Mouse (Mus musculus) liver, embryonic 14.5 days (tissue): ENCODE measurements around the gene Apba2. TPM values are rescaled to one million over a fixed set of nuclear protein-coding genes. Genes with fewer than 3 reads are reported as not detected.

Experiments used
- ATAC-seq: fragments of 200-750 bp; cut with Nextera tagmentation; 2 replicates; pipeline ENCODE4 v1.8.0; 2017; ENCODE audit warnings: moderate number of reproducible peaks, mild to moderate bottlenecking, moderate library complexity; ENCODE audit not compliant: insufficient read depth
- DNase-seq, 3 experiments: peaks; one replicate each; pipeline ENCODE4 v3.0.0-alpha.2; 2012 to 2013; ENCODE audit warnings: low read depth in 3 of 3, low spot score in 3 of 3
- H3K27ac ChIP-seq: fragments of 300-500 bp; sonication (generic); 2 replicates; pipeline ENCODE4 v1.5.1; 2014; ENCODE audit warnings: moderate library complexity, mild to moderate bottlenecking, control low read depth, inconsistent platforms
- H3K27me3 ChIP-seq: fragments of 300-500 bp; sonication (generic); 2 replicates; pipeline ENCODE4 v1.6.1; 2014; ENCODE audit warnings: mild to moderate bottlenecking, low read length, moderate library complexity; ENCODE audit not compliant: control insufficient read depth, insufficient read depth
- H3K36me3 ChIP-seq: fragments of 300-500 bp; sonication (generic); replicated peaks from 2 replicates; pipeline ENCODE4 v1.6.1; 2014; ENCODE audit warnings: low read depth; ENCODE audit not compliant: control insufficient read depth, insufficient read depth
- H3K4me1 ChIP-seq, 2 experiments: fragments of 200-500 bp in 1 of 2; fragments of 300-500 bp in 1 of 2; sonication (generic) in 1 of 2; replicated peaks; 2 replicates each; pipeline ENCODE4 v1.6.1; 2012 to 2014; ENCODE audit warnings: antibody characterized with exemption in 1 of 2, inconsistent platforms in 1 of 2, low read length in 1 of 2; ENCODE audit not compliant: control insufficient read depth in 2 of 2, insufficient read depth in 2 of 2
- H3K4me2 ChIP-seq: fragments of 300-500 bp; sonication (generic); 2 replicates; pipeline ENCODE4 v1.6.1; 2014; ENCODE audit warnings: low read depth, mild to moderate bottlenecking, control low read depth, moderate library complexity
- H3K4me3 ChIP-seq, 2 experiments: fragments of 200-500 bp in 1 of 2; fragments of 300-500 bp in 1 of 2; sonication (generic) in 1 of 2; 2 replicates each; pipeline ENCODE4 v1.5.1; 2012 to 2014; ENCODE audit warnings: low read depth in 2 of 2, low read length in 2 of 2, mild to moderate bottlenecking in 2 of 2, control low read depth in 1 of 2, inconsistent platforms in 1 of 2, moderate library complexity in 1 of 2; ENCODE audit not compliant: insufficient read depth in 1 of 2
- H3K9ac ChIP-seq: fragments of 300-500 bp; sonication (generic); replicated peaks from 2 replicates; pipeline ENCODE4 v1.6.1; 2014; ENCODE audit warnings: mild to moderate bottlenecking, control low read depth, moderate library complexity
- H3K9me3 ChIP-seq: fragments of 300-500 bp; sonication (generic); 2 replicates; pipeline ENCODE4 v1.6.1; 2016; ENCODE audit warnings: low read length, mixed read lengths; ENCODE audit not compliant: control insufficient read depth
- CTCF ChIP-seq: IDR thresholded peaks from 2 replicates; pipeline ENCODE4 v1.5.1; 2016; ENCODE audit warnings: antibody characterized with exemption, low read depth, control low read depth
- EP300 ChIP-seq: IDR thresholded peaks from 2 replicates; pipeline ENCODE4 v1.6.1; 2016; ENCODE audit warnings: antibody characterized with exemption, low read depth
- WGBS: fragments of 180-500 bp; shearing (Covaris S2); extraction: QIAGEN DNeasy Blood & Tissue Kit; methylation state at CpG from one replicate; pipeline ENCODE4 v1.1.7; 2014; ENCODE audit not compliant: insufficient replicate concordance; 5-methylcytosine and 5-hydroxymethylcytosine counted together
- polyA plus RNA-seq, 2 experiments: library from polyadenylated mRNA; depleted of rRNA in 1 of 2; stranded (reverse) in 1 of 2; unstranded in 1 of 2; fragments of >200 nt; fragmentation: Nextera tagmentation in 1 of 2; extraction: Ambion mirVana in 1 of 2; gene quantifications; 2 replicates each; pipeline versions ENCODE4 v1.2.1 to v1.2.3; 2012 to 2014

Apba2 gene
- polyA plus RNA-seq, 2 experiments = 0.02 TPM; not detected in 1

DNA sequence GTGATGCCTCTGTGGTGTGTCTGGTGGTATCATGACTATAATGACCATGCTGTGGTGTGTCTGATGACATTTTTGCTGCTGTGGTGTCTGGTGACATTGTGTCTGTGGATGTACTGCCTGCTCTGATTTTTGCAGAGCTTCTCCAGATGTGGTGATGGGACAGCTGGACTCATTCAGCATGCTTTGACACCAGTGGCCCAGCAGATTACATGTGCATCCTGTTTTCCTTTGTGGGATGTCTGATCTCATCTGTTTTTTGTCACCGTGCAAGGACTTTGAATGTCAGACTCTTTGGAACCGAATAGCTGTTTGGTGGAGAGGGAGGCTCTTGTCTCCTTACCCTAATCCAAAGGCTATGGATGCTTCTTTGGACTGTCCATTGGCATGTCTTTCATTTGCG is 13.8 kb downstream of the Apba2 start:
- Histone ChIP-seq H3K9ac (no peak overlapping the region), H3K4me3 (no peak overlapping the region), H3K27me3 (no peaks in the 10 kb centered on the region), H3K36me3 (no peaks in the 10 kb centered on the region), H3K27ac (no peak overlapping the region), H3K9me3 (no peaks in the 10 kb centered on the region), H3K4me1 (no peaks in the 10 kb centered on the region), H3K4me2 (no peak overlapping the region)
- 52% methylated on average over 3 of the region's 3 CpGs for WGBS
- ATAC-seq (no peak), DNase-seq (no peak)
- no peak for TF ChIP-seq CTCF
- TF ChIP-seq EP300 = no peak

DNA sequence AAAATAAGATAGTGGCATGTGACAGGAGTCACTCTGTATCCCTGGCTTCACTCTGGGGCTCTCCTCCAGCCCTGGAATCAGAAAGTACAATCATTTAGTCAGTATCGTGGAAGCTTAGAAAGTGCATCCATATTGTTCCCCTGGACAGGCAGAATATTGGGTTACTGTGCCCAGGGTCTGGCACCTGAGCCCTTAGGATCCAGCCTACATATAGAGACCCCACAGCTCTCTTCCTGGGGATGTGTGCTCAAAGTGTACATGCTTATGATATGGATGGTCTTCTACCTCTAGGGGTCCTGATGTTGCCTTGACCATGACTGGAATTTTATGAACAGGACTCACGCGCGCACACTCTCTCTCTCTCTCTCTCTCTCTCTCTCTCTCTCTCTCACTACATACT is 14.4 kb downstream of the Apba2 start:
- no peak for TF ChIP-seq EP300
- TF ChIP-seq CTCF = no peak
- Histone ChIP-seq H3K4me2 (no peak overlapping the region), H3K4me3 (no peak overlapping the region), H3K9ac (no peak overlapping the region), H3K4me1 (no peaks in the 10 kb centered on the region), H3K27ac (no peak overlapping the region), H3K27me3 (no peaks in the 10 kb centered on the region), H3K36me3 (no peaks in the 10 kb centered on the region), H3K9me3 (no peaks in the 10 kb centered on the region)
- no peak for ATAC-seq
- DNase-seq = no peak
- 77% methylated on average over 4 of the region's 4 CpGs for WGBS

DNA sequence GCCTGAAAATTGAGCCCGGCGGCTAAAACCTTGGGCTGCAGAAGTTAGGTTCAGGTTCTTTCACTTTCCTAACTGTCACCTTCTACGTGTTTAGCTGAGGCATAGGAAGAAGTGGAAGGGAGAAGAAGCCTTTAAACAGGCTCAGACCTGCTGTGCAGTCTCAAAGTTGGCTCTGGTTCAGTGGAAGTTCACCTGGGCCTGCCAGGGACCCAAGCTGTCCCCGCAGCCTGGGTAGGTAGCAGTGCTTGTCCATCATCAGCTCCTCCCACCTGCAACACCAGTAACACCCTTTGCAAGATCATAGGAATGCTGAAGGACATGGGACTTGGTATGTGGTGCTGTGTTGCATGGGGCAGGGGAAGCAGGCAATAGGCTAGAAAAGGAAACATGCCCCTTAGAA is 17.6 kb downstream of the Apba2 start:
- 63% methylated on average over 4 of the region's 4 CpGs for WGBS
- Histone ChIP-seq H3K4me1 (no peaks in the 10 kb centered on the region), H3K27ac (no peak overlapping the region), H3K9ac (no peak overlapping the region), H3K27me3 (no peaks in the 10 kb centered on the region), H3K4me3 (no peak overlapping the region), H3K36me3 (no peaks in the 10 kb centered on the region), H3K4me2 (no peak overlapping the region), H3K9me3 (no peaks in the 10 kb centered on the region)
- no peak for DNase-seq
- TF ChIP-seq CTCF (no peak), EP300 (no peak)
- ATAC-seq = no peak

DNA sequence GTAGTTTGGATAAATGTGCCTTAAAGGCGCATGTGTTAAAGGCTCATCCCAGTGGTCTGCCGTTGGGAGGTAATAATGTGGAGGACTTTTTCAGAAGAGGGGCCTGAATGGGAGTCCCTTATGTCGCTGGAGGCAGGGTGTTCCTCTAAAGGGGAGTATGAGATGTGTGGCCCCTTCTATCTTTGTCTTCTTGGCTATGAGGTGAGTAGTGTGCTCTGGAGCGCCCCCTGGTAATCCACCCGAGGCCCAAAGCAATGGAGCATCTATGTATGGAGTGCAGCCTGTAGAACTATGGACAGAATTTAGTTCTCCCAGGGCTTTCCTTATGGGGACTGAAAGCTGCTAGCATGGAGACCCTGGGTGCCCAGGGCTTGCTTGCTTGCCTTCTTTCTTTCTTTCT is 18.0 kb downstream of the Apba2 start:
- Histone ChIP-seq H3K27ac (no peak overlapping the region), H3K4me2 (no peak overlapping the region), H3K4me1 (no peaks in the 10 kb centered on the region), H3K4me3 (no peak overlapping the region), H3K27me3 (no peaks in the 10 kb centered on the region), H3K9me3 (no peaks in the 10 kb centered on the region), H3K9ac (no peak overlapping the region), H3K36me3 (no peaks in the 10 kb centered on the region)
- ATAC-seq (no peak), DNase-seq (no peak)
- 52% methylated on average over 5 of the region's 5 CpGs for whole genome bisulfite sequencing
- TF ChIP-seq CTCF (no peak), EP300 (no peak)

DNA sequence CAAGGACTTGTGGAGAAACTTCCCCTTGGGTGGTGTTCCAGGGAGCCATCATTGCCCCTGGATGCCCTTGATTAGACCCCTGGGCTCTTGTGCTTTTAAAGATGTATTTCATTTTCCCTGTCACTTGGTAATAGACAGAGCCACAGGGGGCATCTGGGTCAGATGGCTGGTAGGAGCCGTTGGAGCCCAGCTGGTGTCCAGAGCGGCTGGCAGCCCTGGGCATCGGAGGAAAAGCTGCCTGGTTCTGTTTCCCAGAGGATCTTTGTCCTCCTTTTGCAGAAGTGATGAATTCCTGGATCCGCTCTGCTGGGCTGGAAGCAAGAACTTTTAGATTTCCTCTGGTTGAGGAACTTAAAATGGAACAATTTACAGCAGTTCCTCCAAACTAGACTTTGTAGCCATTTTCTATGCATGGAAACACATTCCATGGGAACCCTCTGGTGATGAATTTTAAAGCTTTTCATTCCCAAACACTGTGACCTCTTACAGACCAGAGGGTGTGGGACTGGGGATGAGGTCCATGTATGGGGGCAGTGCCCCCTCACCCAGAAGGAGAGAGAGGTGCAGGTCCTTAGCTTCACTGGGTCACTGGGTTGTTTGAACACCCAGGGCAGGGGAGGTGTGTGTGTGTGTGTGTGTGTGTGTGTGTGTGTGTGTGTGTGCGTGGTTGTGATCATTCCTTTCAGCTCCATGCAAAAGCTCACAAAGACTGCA is 20.3 kb downstream of the Apba2 start:
- no peaks in the 10 kb centered on the region for H3K36me3 ChIP-seq
- H3K9ac ChIP-seq = no peak overlapping the region
- TF ChIP-seq EP300 = no peak
- no peak for TF ChIP-seq CTCF
- no peak overlapping the region for H3K27ac ChIP-seq
- no peaks in the 10 kb centered on the region for H3K9me3 ChIP-seq
- no peaks in the 10 kb centered on the region for H3K27me3 ChIP-seq
- ATAC-seq (no peak), DNase-seq (no peak)
- no peak overlapping the region for H3K4me2 ChIP-seq
- 73% methylated on average over 5 of the region's 5 CpGs for WGBS
- no peaks in the 10 kb centered on the region for H3K4me1 ChIP-seq
- no peak overlapping the region for H3K4me3 ChIP-seq
